Mouse (Mus musculus): ENCODE results near the gene Pafah1b1. TPM values are rescaled to one million over a fixed set of nuclear protein-coding genes. Genes with fewer than 3 reads are reported as not detected.
A peak's percentile ranks its signal among the peaks of the same experiment; 100 is the strongest.

Pafah1b1 gene
- polyA plus RNA-seq, 1 experiment: 28.8 TPM

- H3K4me3 ChIP-seq (replicated peaks; ENCODE audit: extremely low read depth, low read depth, low read length): no peak overlapping the region
- H3K4me1 ChIP-seq (ENCODE audit: control insufficient read depth, insufficient read depth, low read length): no peaks in the 10 kb centered on the region
- WGBS: 64% methylated on average over 12 of the region's 12 CpGs
- no peak for DNase-seq
- TF ChIP-seq POLR2A (IDR thresholded peaks at IDR 0.05; ENCODE audit: borderline replicate concordance, extremely low read depth, low read depth, low read length) (no peak), CTCF (IDR thresholded peaks at IDR 0.05; ENCODE audit: insufficient read depth, low read length) (no peak)
Observed at GRCm38 (mm10) chr11:74761011-74761705, 36.7 kb upstream of the Pafah1b1 start.

GRCm38 (mm10) chr11:74756631-74757030 lies 32.2 kb upstream of the Pafah1b1 start:
- TF ChIP-seq CTCF (IDR thresholded peaks at IDR 0.05; ENCODE audit: insufficient read depth, low read length) (no peak), POLR2A (IDR thresholded peaks at IDR 0.05; ENCODE audit: borderline replicate concordance, extremely low read depth, low read depth, low read length) (no peak)
- Histone ChIP-seq H3K4me3 (replicated peaks; ENCODE audit: extremely low read depth, low read depth, low read length) (no peak overlapping the region), H3K4me1 (ENCODE audit: control insufficient read depth, insufficient read depth, low read length) (no peaks in the 10 kb centered on the region)
- WGBS: 49% methylated on average over 2 of the region's 2 CpGs
- DNase-seq: peak; percentile 78

GRCm38 (mm10) chr11:74751352-74752066 lies 27.0 kb upstream of the Pafah1b1 start:
- no peak for DNase-seq
- Histone ChIP-seq H3K4me3 (replicated peaks; ENCODE audit: extremely low read depth, low read depth, low read length) (no peak overlapping the region), H3K4me1 (ENCODE audit: control insufficient read depth, insufficient read depth, low read length) (no peaks in the 10 kb centered on the region)
- WGBS: 79% methylated on average over 9 of the region's 9 CpGs
- no peak for TF ChIP-seq POLR2A (IDR thresholded peaks at IDR 0.05; ENCODE audit: borderline replicate concordance, extremely low read depth, low read depth, low read length)
- TF ChIP-seq CTCF (IDR thresholded peaks at IDR 0.05; ENCODE audit: insufficient read depth, low read length): no peak

DNA sequence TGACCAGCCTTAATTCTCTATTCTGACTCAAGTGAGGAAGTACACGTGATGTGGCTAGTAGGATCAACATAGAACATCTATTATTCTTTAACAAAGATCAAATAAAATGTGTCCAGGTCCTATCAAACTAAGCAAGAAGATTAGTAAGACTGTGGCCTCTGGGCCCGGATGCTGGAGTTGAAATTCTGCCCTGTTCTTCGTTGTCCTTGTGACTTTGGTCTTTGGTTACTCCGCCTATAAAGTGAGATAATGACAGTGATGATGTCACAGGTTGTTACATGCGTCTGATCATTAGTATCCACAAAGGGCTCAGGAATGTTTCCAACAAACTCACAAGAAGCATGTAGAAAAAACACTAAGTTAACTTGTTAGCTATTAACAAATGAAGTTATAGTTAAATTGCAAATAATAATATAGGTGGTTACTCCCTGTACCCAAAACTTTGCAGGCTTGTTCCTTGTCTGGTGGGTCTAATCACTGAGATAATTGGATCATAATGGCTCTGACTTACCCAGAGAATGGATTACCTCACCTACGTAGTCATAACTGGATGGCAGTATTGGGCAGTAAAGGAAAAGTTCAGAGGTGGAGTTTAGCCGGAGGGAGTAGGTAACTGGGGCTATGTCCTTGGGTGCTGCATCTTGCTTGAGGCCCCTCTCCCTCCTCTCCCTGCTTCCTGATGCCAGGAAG lies 26.3 kb upstream of the Pafah1b1 start:
- no peak for DNase-seq
- no peak for TF ChIP-seq POLR2A (IDR thresholded peaks at IDR 0.05; ENCODE audit: borderline replicate concordance, extremely low read depth, low read depth, low read length)
- TF ChIP-seq CTCF (IDR thresholded peaks at IDR 0.05; ENCODE audit: insufficient read depth, low read length): no peak
- WGBS: 87% methylated on average over 7 of the region's 7 CpGs
- Histone ChIP-seq H3K4me1 (ENCODE audit: control insufficient read depth, insufficient read depth, low read length) (no peaks in the 10 kb centered on the region), H3K4me3 (replicated peaks; ENCODE audit: extremely low read depth, low read depth, low read length) (no peak overlapping the region)

- no peak for TF ChIP-seq CTCF (IDR thresholded peaks at IDR 0.05; ENCODE audit: insufficient read depth, low read length)
- TF ChIP-seq POLR2A (IDR thresholded peaks at IDR 0.05; ENCODE audit: borderline replicate concordance, extremely low read depth, low read depth, low read length): no peak
- 90% methylated on average over 13 of the region's 13 CpGs for WGBS
- H3K4me3 ChIP-seq (replicated peaks; ENCODE audit: extremely low read depth, low read depth, low read length): no peak overlapping the region
- no peak for DNase-seq
- no peaks in the 10 kb centered on the region for H3K4me1 ChIP-seq (ENCODE audit: control insufficient read depth, insufficient read depth, low read length)
Observed at GRCm38 (mm10) chr11:74749241-74749640, 24.8 kb upstream of the Pafah1b1 start.

DNA sequence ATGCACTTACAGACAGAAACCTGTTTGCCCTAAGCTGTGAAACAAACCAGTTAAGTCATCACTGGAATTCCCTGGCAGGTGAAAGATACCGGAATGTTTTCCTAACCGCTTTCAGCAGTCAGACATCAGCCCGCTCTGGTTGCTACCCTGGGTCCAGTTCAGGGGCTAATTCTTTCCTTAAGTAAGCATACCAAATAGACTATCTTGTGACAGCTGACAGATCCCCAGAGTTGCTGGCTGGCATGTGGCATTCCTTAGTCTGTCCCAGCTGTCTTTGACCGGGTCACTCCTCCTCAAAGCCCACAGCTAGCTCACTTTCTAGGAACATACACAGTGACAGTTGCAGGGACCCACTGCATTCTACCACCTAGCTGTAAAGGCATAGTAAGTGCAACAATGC lies 23.6 kb upstream of the Pafah1b1 start:
- H3K4me3 ChIP-seq (replicated peaks; ENCODE audit: extremely low read depth, low read depth, low read length): no peak overlapping the region
- no peaks in the 10 kb centered on the region for H3K4me1 ChIP-seq (ENCODE audit: control insufficient read depth, insufficient read depth, low read length)
- DNase-seq: no peak
- TF ChIP-seq CTCF (IDR thresholded peaks at IDR 0.05; ENCODE audit: insufficient read depth, low read length): no peak
- no peak for TF ChIP-seq POLR2A (IDR thresholded peaks at IDR 0.05; ENCODE audit: borderline replicate concordance, extremely low read depth, low read depth, low read length)
- 39% methylated on average over 4 of the region's 4 CpGs for WGBS

DNA sequence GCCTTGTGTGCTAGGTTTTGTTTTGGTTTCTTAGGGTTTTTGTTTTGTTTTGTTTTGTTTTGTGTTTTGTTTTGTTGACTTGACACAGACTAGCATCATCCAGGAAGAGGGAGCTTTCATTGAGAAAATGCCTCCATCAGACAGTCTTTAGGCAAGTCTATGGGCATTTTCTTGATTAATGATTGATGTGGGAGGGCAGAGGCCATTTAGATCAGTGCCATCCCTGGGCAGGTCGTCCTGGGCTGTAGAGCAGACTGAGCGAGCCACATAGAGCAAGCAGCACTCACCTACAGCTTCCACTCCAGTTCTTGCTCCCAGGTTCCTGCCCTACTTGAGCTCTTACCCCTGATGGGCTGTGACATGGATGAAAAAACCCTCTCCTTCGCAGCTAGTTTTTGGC lies 13.4 kb upstream of the Pafah1b1 start:
- no peak overlapping the region for H3K4me3 ChIP-seq (replicated peaks; ENCODE audit: extremely low read depth, low read depth, low read length)
- no peak for DNase-seq

GRCm38 (mm10) chr11:74734917-74735316 lies 10.4 kb upstream of the Pafah1b1 start:
- WGBS: 30% methylated on average over 7 of the region's 7 CpGs
- DNase-seq: no peak
- no peaks in the 10 kb centered on the region for H3K4me1 ChIP-seq (ENCODE audit: control insufficient read depth, insufficient read depth, low read length)
- H3K4me3 ChIP-seq (replicated peaks; ENCODE audit: extremely low read depth, low read depth, low read length): no peak overlapping the region
- TF ChIP-seq POLR2A (IDR thresholded peaks at IDR 0.05; ENCODE audit: borderline replicate concordance, extremely low read depth, low read depth, low read length): no peak
- no peak for TF ChIP-seq CTCF (IDR thresholded peaks at IDR 0.05; ENCODE audit: insufficient read depth, low read length)

More for the DNA sequence above, 13.4 kb upstream of the Pafah1b1 start:
- WGBS: 51% methylated on average over 3 of the region's 3 CpGs
- H3K4me1 ChIP-seq (ENCODE audit: control insufficient read depth, insufficient read depth, low read length): no peaks in the 10 kb centered on the region
- no peak for TF ChIP-seq CTCF (IDR thresholded peaks at IDR 0.05; ENCODE audit: insufficient read depth, low read length)
- TF ChIP-seq POLR2A (IDR thresholded peaks at IDR 0.05; ENCODE audit: borderline replicate concordance, extremely low read depth, low read depth, low read length): no peak

DNA sequence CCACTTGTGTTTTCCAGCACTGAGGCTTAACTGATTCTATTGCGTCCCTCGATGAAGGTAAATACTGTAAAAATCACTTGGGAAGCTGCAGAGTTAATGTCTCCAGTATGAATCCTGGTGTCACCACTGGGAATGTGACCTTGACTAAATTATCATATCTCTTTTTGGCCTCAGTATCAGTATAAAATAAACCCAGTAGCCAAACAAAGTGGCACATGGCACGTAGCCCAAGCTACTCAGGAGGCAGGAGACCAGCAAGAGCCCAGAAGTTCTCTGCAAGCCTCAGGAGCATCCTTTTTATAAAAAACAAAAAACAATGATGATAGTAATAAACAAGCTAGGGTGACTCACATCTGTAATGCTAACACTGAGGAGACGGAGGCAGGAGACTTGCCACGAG lies 711 bp upstream of the Pafah1b1 start:
- Histone ChIP-seq H3K4me3 (replicated peaks; ENCODE audit: extremely low read depth, low read depth, low read length) (no peak overlapping the region), H3K4me1 (ENCODE audit: control insufficient read depth, insufficient read depth, low read length) (peaks cover 6% of the 10 kb centered on the region)
- 60% methylated on average over 5 of the region's 5 CpGs for WGBS
- DNase-seq: no peak
- no peak for TF ChIP-seq POLR2A (IDR thresholded peaks at IDR 0.05; ENCODE audit: borderline replicate concordance, extremely low read depth, low read depth, low read length)
- no peak for TF ChIP-seq CTCF (IDR thresholded peaks at IDR 0.05; ENCODE audit: insufficient read depth, low read length)
